Mouse (Mus musculus) MEL (cell line): ENCODE measurements around the gene Smad1.

Experiments
- ETS1 ChIP-seq: IDR thresholded peaks from 2 replicates; pipeline ENCODE4 v1.6.1; 2012; ENCODE audit warnings: low read depth, mild to moderate bottlenecking, inconsistent platforms, low read length, improper control_type of control experiment, moderate library complexity
- POLR2A ChIP-seq, 2 experiments: IDR thresholded peaks; 2 replicates each; pipeline ENCODE4 v1.6.1; 2011 to 2012; ENCODE audit warnings: low read length in 2 of 2, mild to moderate bottlenecking in 2 of 2, control low read depth in 1 of 2, improper control_type of control experiment in 1 of 2, low read depth in 1 of 2, moderate library complexity in 1 of 2; ENCODE audit not compliant: control insufficient read depth in 1 of 2, insufficient read depth in 1 of 2, poor library complexity in 1 of 2

- TF ChIP-seq POLR2A (IDR thresholded peaks at IDR 0.05; ENCODE audit: control insufficient read depth in 1 of 2, insufficient read depth in 1 of 2, low read depth in 1 of 2, low read length in 2 of 2, poor library complexity in 1 of 2) (no peak), ETS1 (no peak)
Observed at GRCm38 (mm10) chr8:79293841-79294240, 105.5 kb downstream of the Smad1 start.
